Mouse (Mus musculus): ENCODE measurements around the gene Mylk3. TPM values are rescaled to one million over a fixed set of nuclear protein-coding genes. Genes with fewer than 3 reads are reported as not detected.

Mylk3 gene
- 26.6 and 31.3 TPM in 2 replicates for polyA plus RNA-seq (2014; fragmentation: Nextera tagmentation; extraction: Ambion mirVana)

DNA sequence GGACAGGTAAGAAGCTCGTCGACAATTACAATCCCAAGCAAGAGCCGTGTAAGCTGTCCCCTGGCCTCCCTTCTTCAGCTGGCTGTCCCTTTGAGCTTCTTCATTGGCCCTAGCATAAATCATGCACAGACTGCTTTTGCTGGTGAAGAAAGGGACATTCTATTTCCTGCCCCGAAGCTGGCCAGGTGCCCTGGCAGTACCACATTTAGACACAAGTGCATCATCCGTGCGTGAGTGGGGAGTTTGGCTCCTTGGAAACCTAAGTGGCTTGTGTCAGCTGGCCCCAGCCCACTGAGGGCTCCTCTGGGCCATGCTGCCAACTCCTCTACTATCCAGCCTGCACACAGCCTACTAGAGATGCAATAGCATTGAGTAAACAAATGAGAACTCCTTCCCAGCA is at the start of gene Mylk3:
TSS of gene Mylk3 (minus strand) at position 141 of the 400 bp plus-strand sequence.
- H3K36me3 ChIP-seq (ENCODE audit: control insufficient read depth, insufficient read depth, low read length) = no peaks in the 10 kb centered on the region
- no peaks in the 10 kb centered on the region for H3K9me3 ChIP-seq (ENCODE audit: control insufficient read depth, low read length)
- no peaks in the 10 kb centered on the region for H3K27me3 ChIP-seq (replicated peaks; ENCODE audit: control insufficient read depth, insufficient read depth, low read length)
- H3K4me2 ChIP-seq = no peak within 1 kb of the TSS
- H3K9ac ChIP-seq (ENCODE audit: low read depth, low read length) = no peak within 1 kb of the TSS
- no peak within 1 kb of the TSS for H3K4me3 ChIP-seq (ENCODE audit: low read depth, low read length)
- H3K27ac ChIP-seq (ENCODE audit: low read depth, low read length) = no peak within 1 kb of the TSS
- H3K4me1 ChIP-seq (replicated peaks; ENCODE audit: control insufficient read depth, insufficient read depth, low read length) = peaks cover 21% of the 10 kb centered on the region
- ATAC-seq (replicated peaks; ENCODE audit: low FRiP score) (no peak), DNase-seq (ENCODE audit: low spot score) (no peak)
- 76% methylated on average over 6 of the region's 6 CpGs for WGBS

DNA sequence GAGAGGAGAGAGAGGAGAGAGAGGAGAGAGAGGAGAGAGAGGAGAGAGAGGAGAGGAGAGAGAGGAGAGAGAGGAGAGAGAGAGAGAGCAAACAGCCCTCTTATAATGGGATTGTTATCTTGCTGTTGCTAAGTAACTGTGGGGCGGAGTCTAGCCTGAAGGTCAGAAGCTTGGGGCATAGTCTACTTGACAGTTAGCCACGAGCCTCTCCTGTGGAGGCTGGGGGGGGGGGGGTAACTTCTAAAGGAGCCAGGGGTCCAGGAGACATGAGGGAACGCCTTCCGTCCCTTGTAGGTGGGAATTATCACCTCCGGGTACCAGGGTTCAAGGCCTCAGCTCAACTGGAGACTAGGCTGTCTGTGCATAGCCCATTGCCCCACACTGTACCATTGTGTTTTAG is 49.6 kb upstream of the Mylk3 start:
- ATAC-seq (replicated peaks; ENCODE audit: low FRiP score) = no peak
- Histone ChIP-seq H3K27ac (ENCODE audit: low read depth, low read length) (no peak overlapping the region), H3K4me2 (no peak overlapping the region), H3K9me3 (ENCODE audit: control insufficient read depth, low read length) (no peaks in the 10 kb centered on the region), H3K9ac (ENCODE audit: low read depth, low read length) (no peak overlapping the region), H3K36me3 (ENCODE audit: control insufficient read depth, insufficient read depth, low read length) (no peaks in the 10 kb centered on the region), H3K4me1 (replicated peaks; ENCODE audit: control insufficient read depth, insufficient read depth, low read length) (peaks cover 14% of the 10 kb centered on the region), H3K27me3 (replicated peaks; ENCODE audit: control insufficient read depth, insufficient read depth, low read length) (no peaks in the 10 kb centered on the region), H3K4me3 (ENCODE audit: low read depth, low read length) (no peak overlapping the region)
- no peak for DNase-seq (ENCODE audit: low spot score)
- WGBS = 44% methylated on average over 5 of the region's 5 CpGs

DNA sequence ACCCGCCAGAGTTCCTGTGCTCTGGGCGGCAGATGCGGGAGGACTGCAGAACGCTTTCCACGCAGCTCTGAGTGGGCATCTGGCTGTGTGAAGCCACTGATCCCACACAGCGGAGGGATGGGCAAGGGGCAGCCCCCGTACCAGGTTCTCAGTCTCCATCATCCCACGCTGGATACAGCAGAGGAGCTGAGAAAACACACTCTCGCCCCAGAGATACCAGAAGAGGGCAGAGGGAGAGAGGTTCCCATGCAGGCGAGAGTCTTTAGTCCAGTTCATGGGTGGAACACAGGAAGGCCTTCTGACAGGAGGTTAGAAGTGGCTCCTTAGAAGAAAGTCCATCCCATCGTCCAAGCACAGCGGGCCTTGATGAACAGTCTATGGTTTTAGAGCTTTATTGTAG is 48.7 kb upstream of the Mylk3 start:
- Histone ChIP-seq H3K36me3 (ENCODE audit: control insufficient read depth, insufficient read depth, low read length) (no peaks in the 10 kb centered on the region), H3K4me1 (replicated peaks; ENCODE audit: control insufficient read depth, insufficient read depth, low read length) (peaks cover 16% of the 10 kb centered on the region), H3K9ac (ENCODE audit: low read depth, low read length) (no peak overlapping the region), H3K27me3 (replicated peaks; ENCODE audit: control insufficient read depth, insufficient read depth, low read length) (no peaks in the 10 kb centered on the region), H3K4me2 (no peak overlapping the region), H3K9me3 (ENCODE audit: control insufficient read depth, low read length) (no peaks in the 10 kb centered on the region), H3K4me3 (ENCODE audit: low read depth, low read length) (no peak overlapping the region), H3K27ac (ENCODE audit: low read depth, low read length) (no peak overlapping the region)
- DNase-seq (ENCODE audit: low spot score) (no peak), ATAC-seq (replicated peaks; ENCODE audit: low FRiP score) (no peak)
- WGBS = 78% methylated on average over 12 of the region's 12 CpGs

DNA sequence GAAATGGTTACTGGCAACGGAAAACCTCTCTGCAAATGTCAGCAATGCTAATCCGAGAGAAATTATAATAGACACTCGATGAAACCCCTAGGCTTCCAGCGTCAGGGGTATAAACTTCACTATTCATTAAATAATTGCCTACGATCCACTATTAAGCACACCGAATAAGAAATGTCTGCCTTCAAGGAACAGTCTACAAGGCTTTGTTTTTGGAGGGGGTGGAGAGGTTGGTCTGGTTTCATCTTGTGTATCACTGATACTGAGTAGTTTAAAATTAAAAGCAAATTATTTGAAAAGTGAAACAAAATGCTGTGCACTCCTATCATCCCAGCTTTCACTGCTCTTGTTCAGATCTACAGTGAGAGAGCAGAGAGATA is 46.9 kb upstream of the Mylk3 start:
- Histone ChIP-seq H3K4me3 (ENCODE audit: low read depth, low read length) (peak overlapping the region; percentile 94), H3K4me2 (peak overlapping the region; percentile 75), H3K27ac (ENCODE audit: low read depth, low read length) (peak overlapping the region; percentile 99; the same call in 1 of the 2 replicates), H3K4me1 (replicated peaks; ENCODE audit: control insufficient read depth, insufficient read depth, low read length) (peaks cover 28% of the 10 kb centered on the region), H3K9me3 (ENCODE audit: control insufficient read depth, low read length) (no peaks in the 10 kb centered on the region), H3K9ac (ENCODE audit: low read depth, low read length) (peak overlapping the region; percentile 96), H3K36me3 (ENCODE audit: control insufficient read depth, insufficient read depth, low read length) (no peaks in the 10 kb centered on the region), H3K27me3 (replicated peaks; ENCODE audit: control insufficient read depth, insufficient read depth, low read length) (no peaks in the 10 kb centered on the region)
- WGBS = 4% methylated on average over 6 of the region's 6 CpGs
- peak; percentile 54 for ATAC-seq (replicated peaks; ENCODE audit: low FRiP score)
- DNase-seq (ENCODE audit: low spot score) = no peak

DNA sequence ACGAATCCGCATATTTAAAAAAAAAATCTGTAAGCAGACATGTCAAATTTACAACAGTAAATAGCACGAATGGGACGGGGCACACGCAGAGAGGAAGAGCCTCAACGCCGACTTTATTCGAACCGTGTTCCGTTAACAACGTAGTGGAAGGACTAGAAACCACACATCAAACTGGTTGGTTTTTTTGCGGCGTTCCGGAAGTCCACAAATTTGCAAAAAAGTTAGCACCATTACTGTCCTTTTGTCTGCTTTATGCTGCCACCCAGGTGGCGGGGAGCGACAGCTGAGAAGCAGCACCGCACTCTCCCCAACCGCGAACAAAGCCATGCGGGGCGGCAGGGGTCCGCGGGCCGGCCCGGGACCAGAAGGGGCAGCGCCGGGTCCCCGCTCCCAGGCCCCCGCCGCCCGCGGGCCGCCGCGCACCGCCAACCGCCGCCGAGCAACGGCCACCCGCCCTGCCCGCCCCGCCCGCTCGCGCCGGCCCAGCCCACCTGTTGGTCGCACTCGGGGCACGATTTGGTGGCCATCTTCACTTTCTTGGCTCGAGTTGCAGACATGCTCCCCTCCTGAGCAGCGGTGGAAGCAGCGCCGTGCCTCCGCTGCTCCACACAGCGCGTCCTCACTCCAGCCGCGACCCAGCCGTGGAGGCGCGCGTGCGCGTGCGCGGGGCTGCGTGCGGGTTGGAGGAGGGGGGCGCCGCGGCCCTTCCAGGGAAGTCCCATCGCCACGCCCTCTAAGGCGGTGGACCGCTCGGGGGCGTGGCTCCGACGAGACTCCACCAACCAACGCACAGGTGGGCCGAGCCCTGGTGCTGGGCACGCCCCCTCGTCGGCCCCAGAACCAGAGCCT is 46.2 kb upstream of the Mylk3 start, which contains the start of gene 4921524J17Rik:
TSS of gene 4921524J17Rik (minus strand) at position 666 of the 849 bp plus-strand sequence.
- Histone ChIP-seq H3K9ac (ENCODE audit: low read depth, low read length) (peak within 1 kb of the TSS; percentile 96), H3K4me2 (peak within 1 kb of the TSS; percentile 75), H3K36me3 (ENCODE audit: control insufficient read depth, insufficient read depth, low read length) (no peaks in the 10 kb centered on the region), H3K9me3 (ENCODE audit: control insufficient read depth, low read length) (no peaks in the 10 kb centered on the region), H3K27me3 (replicated peaks; ENCODE audit: control insufficient read depth, insufficient read depth, low read length) (no peaks in the 10 kb centered on the region), H3K27ac (ENCODE audit: low read depth, low read length) (peak within 1 kb of the TSS; percentile 99), H3K4me3 (ENCODE audit: low read depth, low read length) (peak within 1 kb of the TSS; percentile 94), H3K4me1 (replicated peaks; ENCODE audit: control insufficient read depth, insufficient read depth, low read length) (peaks cover 31% of the 10 kb centered on the region)
- DNase-seq (ENCODE audit: low spot score) (peak; percentile 96), ATAC-seq (replicated peaks; ENCODE audit: low FRiP score) (peak; percentile 98)
- under 1% methylated on average over 78 of the region's 85 CpGs for WGBS

DNA sequence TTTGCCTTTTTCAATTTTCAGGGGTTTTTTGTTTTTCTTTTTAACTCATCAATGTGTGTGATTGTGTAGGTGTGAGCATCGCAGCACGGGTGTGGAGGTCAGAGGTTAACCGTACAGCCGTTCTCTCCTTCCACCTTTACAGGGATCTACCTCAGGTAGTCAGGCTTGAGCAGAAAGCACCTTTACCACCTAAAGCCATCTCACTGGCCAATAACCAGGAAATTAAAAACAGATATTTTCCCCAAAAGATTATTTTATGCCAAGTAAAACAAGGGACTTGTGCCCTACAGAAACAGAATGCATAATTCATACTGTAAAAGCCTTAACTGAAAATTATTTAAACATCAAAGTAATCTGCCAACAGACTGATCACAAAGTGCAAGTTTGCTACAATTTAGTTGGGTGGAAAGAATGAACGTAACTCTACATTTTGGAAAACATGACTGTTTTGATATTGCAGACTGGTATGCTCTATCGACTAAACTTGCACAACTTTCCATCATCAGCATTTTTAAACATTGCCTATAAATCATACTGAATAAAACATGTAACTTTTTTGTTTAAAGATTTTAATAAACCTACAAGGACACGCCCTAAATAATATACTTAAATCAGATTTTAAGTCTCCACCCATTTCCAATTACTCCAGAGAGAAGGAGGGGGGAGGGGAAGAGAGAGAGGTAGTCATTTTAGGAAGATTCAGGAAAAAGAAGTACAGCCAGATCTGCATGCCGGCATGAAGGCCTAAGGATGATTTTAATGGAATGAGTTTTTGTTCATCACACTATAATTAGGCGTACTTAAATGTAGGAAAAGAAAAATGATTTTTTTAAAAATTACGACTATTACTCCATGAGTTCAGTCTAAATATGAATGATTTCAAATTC is 45.4 kb upstream of the Mylk3 start:
- Histone ChIP-seq H3K4me1 (replicated peaks; ENCODE audit: control insufficient read depth, insufficient read depth, low read length) (peaks cover 38% of the 10 kb centered on the region), H3K4me3 (ENCODE audit: low read depth, low read length) (peak overlapping the region; percentile 94), H3K4me2 (peak overlapping the region; percentile 75), H3K9ac (ENCODE audit: low read depth, low read length) (peak overlapping the region; percentile 96), H3K27ac (ENCODE audit: low read depth, low read length) (peak overlapping the region; percentile 99; the same call in 1 of the 2 replicates), H3K36me3 (ENCODE audit: control insufficient read depth, insufficient read depth, low read length) (no peaks in the 10 kb centered on the region), H3K9me3 (ENCODE audit: control insufficient read depth, low read length) (no peaks in the 10 kb centered on the region), H3K27me3 (replicated peaks; ENCODE audit: control insufficient read depth, insufficient read depth, low read length) (no peaks in the 10 kb centered on the region)
- no peak for DNase-seq (ENCODE audit: low spot score)
- ATAC-seq (replicated peaks; ENCODE audit: low FRiP score) = no peak
- WGBS = 13% methylated on average over 10 of the region's 10 CpGs

DNA sequence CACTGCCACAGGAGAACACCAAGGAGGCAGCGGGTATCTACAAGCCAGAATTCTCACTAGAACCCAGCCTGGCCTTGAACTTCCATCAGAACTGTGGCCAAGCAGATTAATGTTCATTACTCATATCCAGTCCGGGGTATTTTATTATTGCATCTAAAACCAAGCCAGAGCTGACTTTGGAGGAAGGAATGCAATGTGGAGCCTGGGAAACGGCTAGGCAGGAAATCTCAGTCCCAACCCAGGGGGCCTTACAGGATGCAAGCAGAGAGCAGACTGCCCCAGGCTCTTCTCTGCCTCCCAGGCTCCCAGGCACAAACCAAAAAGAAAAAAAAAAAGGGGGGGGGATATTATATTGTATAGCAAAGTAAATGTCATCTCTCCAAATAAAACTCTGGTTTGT is 44.7 kb upstream of the Mylk3 start:
- Histone ChIP-seq H3K27ac (ENCODE audit: low read depth, low read length) (peak overlapping the region; percentile 32; the same call in 1 of the 2 replicates), H3K4me2 (peak overlapping the region; percentile 75), H3K4me3 (ENCODE audit: low read depth, low read length) (peak overlapping the region; percentile 94; the same call in 1 of the 2 replicates), H3K9me3 (ENCODE audit: control insufficient read depth, low read length) (no peaks in the 10 kb centered on the region), H3K36me3 (ENCODE audit: control insufficient read depth, insufficient read depth, low read length) (0 out of 2 replicates have a peak, but pooled peaks cover 2% of the 10 kb centered on the region), H3K9ac (ENCODE audit: low read depth, low read length) (no peak overlapping the region), H3K27me3 (replicated peaks; ENCODE audit: control insufficient read depth, insufficient read depth, low read length) (no peaks in the 10 kb centered on the region), H3K4me1 (replicated peaks; ENCODE audit: control insufficient read depth, insufficient read depth, low read length) (peaks cover 45% of the 10 kb centered on the region)
- 28% methylated on average over 3 of the region's 3 CpGs for WGBS
- no peak for DNase-seq (ENCODE audit: low spot score)
- ATAC-seq (replicated peaks; ENCODE audit: low FRiP score) = no peak

DNA sequence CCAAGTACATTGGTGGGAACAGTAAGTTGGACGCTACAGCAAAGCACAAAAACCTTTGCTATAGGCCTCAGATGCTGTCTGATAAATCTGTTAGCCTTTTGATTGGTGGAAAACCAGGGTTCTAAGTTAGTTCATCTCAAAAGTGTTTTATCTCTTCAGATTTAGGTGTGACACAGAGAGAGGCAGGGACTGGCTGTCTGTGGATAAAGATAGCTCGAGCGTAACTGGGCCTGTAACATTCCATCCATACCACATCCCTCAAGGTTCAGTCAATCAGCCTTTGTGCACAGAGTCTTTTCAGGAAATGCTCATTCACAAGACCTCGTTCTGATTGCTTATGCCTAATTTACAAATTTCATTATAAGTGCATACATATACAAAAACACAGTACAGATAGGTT is 43.1 kb upstream of the Mylk3 start:
- WGBS = 24% methylated on average over 4 of the region's 4 CpGs
- Histone ChIP-seq H3K4me3 (ENCODE audit: low read depth, low read length) (no peak overlapping the region), H3K27me3 (replicated peaks; ENCODE audit: control insufficient read depth, insufficient read depth, low read length) (no peaks in the 10 kb centered on the region), H3K9me3 (ENCODE audit: control insufficient read depth, low read length) (no peaks in the 10 kb centered on the region), H3K4me2 (peak overlapping the region; percentile 37), H3K9ac (ENCODE audit: low read depth, low read length) (no peak overlapping the region), H3K36me3 (ENCODE audit: control insufficient read depth, insufficient read depth, low read length) (peaks cover 4% of the 10 kb centered on the region; the same call in 1 of the 2 replicates), H3K27ac (ENCODE audit: low read depth, low read length) (no peak overlapping the region), H3K4me1 (replicated peaks; ENCODE audit: control insufficient read depth, insufficient read depth, low read length) (peaks cover 57% of the 10 kb centered on the region)
- ATAC-seq (replicated peaks; ENCODE audit: low FRiP score) (no peak), DNase-seq (ENCODE audit: low spot score) (no peak)
